33 mouse cellular contexts compared by ENCODE assay signal in the genomic region with DNA sequence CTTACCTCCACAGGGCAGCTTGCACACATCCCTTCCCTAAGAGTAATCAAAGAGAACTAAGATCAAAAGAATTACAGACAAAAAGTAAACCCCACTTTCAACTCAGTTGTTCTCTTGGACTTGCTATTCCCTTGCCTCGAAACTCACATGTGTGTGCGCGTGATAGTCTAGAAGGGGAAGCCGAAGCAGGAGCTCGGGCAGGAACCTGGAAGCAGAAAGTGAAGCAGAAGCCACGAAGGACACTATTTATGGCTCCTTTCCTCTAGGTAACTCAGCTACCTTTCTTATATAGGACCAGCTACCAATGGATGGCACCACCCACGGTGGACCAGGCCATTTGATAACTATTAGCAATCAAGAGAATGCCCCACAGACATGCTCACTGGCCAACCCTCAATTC. TPM values are rescaled to one million over a fixed set of nuclear protein-coding genes. Genes with fewer than 3 reads are reported as not detected.
"Had no signal": no experiment of that assay in that cellular context is flagged by ENCODE, and none has a peak within 500 bp of the region (broad histone marks: within the 10 kb centered on the region; RNA-seq: fewer than 3 reads in every experiment).

No protein-coding gene starts in this region.

- H3K27ac ChIP-seq: intestine, embryonic 15.5 days; kidney, embryonic 15.5 days; limb, embryonic 12.5 days; limb, embryonic 15.5 days; macrophage; midbrain, embryonic 10.5 days; midbrain, embryonic 13.5 days; neural tube, embryonic 13.5 days had no signal

- H3K4me2 ChIP-seq: intestine, embryonic 15.5 days; kidney, embryonic 15.5 days; limb, embryonic 12.5 days; limb, embryonic 15.5 days; midbrain, embryonic 13.5 days; neural tube, embryonic 13.5 days had no signal

- ATAC-seq: midbrain, embryonic 13.5 days; midbrain, embryonic 16.5 days had no signal

- H3K4me3 ChIP-seq: intestine, embryonic 15.5 days; kidney, embryonic 15.5 days; limb, embryonic 12.5 days; limb, embryonic 15.5 days; megakaryocyte, embryonic 14.5 days; midbrain, embryonic 10.5 days; midbrain, embryonic 13.5 days; myocyte; neural tube, embryonic 13.5 days had no signal

- H3K4me1 ChIP-seq: intestine, embryonic 15.5 days; kidney, embryonic 15.5 days; limb, embryonic 12.5 days; limb, embryonic 15.5 days; midbrain, embryonic 10.5 days; midbrain, embryonic 13.5 days; neural tube, embryonic 13.5 days had no signal

- H3K36me3 ChIP-seq: intestine, embryonic 15.5 days; kidney, embryonic 15.5 days; limb, embryonic 12.5 days; limb, embryonic 15.5 days; midbrain, embryonic 10.5 days; midbrain, embryonic 13.5 days; neural tube, embryonic 13.5 days had no signal

- H3K27me3 ChIP-seq: intestine, embryonic 15.5 days; kidney, embryonic 15.5 days; limb, embryonic 12.5 days; limb, embryonic 15.5 days; megakaryocyte, embryonic 14.5 days; midbrain, embryonic 13.5 days; neural tube, embryonic 13.5 days had no signal

- H3K9ac ChIP-seq: intestine, embryonic 15.5 days; kidney, embryonic 15.5 days; limb, embryonic 12.5 days; limb, embryonic 15.5 days; midbrain, embryonic 13.5 days; neural tube, embryonic 13.5 days had no signal

- DNase-seq: kidney, adult 11 months; kidney, adult 8-10 months; kidney, postnatal 10 days; kidney, postnatal 36 days; left cerebral cortex, postnatal 4 days; lung, adult 2 months; lung, postnatal 14 days; retina, postnatal 1 day; thymus, adult 2 months; thymus, postnatal 14 days; thymus, postnatal 4 days had no signal

- H3K9me3 ChIP-seq: intestine, embryonic 15.5 days; kidney, embryonic 15.5 days; limb, embryonic 12.5 days; limb, embryonic 15.5 days; megakaryocyte, embryonic 14.5 days; midbrain, embryonic 10.5 days; midbrain, embryonic 13.5 days; neural tube, embryonic 13.5 days had no signal

RNA-seq across cellular contexts. Expression of a gene that starts 54.7 kb away (rescaled TPM):
- total RNA-seq: layer of hippocampus, adult 8-10 months; layer of hippocampus, postnatal 14 days; left cerebral cortex, adult 8-10 months; left cerebral cortex, postnatal 14 days; left cerebral cortex, postnatal 4 days; monocyte, adult 5-6 weeks; neutrophil, adult 5-6 weeks had no signal
- polyA plus RNA-seq: intestine, embryonic 15.5 days; kidney, embryonic 15.5 days; limb, embryonic 12.5 days; limb, embryonic 15.5 days; lung, adult 2 months; lung, embryonic 16.5 days; macrophage; midbrain, embryonic 10.5 days; midbrain, embryonic 13.5 days; midbrain, embryonic 16.5 days; myocyte; neural tube, embryonic 13.5 days; small intestine, adult 2 months; spleen, adult 2 months; stomach, embryonic 16.5 days; testis, adult 2 months; thymus, adult 2 months had no signal

RNA-seq across cellular contexts. Expression of a gene that starts 57.5 kb away (rescaled TPM):
- total RNA-seq: layer of hippocampus, adult 8-10 months; layer of hippocampus, postnatal 14 days; left cerebral cortex, adult 8-10 months; left cerebral cortex, postnatal 14 days; left cerebral cortex, postnatal 4 days; monocyte, adult 5-6 weeks; neutrophil, adult 5-6 weeks had no signal
- polyA plus RNA-seq: limb, embryonic 15.5 days; lung, adult 2 months; lung, embryonic 16.5 days; macrophage; midbrain, embryonic 10.5 days; myocyte; spleen, adult 2 months; testis, adult 2 months had no signal
